ENCODE assay signal across 22 mouse cellular contexts in genomic region chr11:114322627-114323026, GRCm38 (mm10).
DNase-seq lines count a peak whose midpoint lies in the region; ATAC-seq and TF ChIP-seq lines count a peak whose summit lies in the region.
"Had no signal": no experiment of that assay in that cellular context is flagged by ENCODE, and none has a peak within 500 bp of the region (broad histone marks: within the 10 kb centered on the region; RNA-seq: fewer than 3 reads in every experiment).

No protein-coding gene starts in this region.

- no peaks in the 10 kb centered on the region for H3K9me3 ChIP-seq in liver, embryonic 14.5 days (ENCODE audit: control insufficient read depth, low read length)
- H3K9me3 ChIP-seq: forebrain, embryonic 10.5 days; limb, embryonic 12.5 days; midbrain, embryonic 13.5 days; neural tube, embryonic 13.5 days had no signal

- H3K4me2 ChIP-seq in liver, embryonic 14.5 days (ENCODE audit: low read depth): no peak overlapping the region
- H3K4me2 ChIP-seq: hindbrain, embryonic 14.5 days; limb, embryonic 12.5 days; lung, embryonic 14.5 days; midbrain, embryonic 13.5 days; neural tube, embryonic 13.5 days had no signal

- no peak for TF ChIP-seq CTCF in liver, embryonic 14.5 days (IDR thresholded peaks at IDR 0.05; ENCODE audit: low read depth)
- no peak for TF ChIP-seq CTCF in layer of hippocampus, adult 2 months (conservative IDR thresholded peaks at IDR 0.05)

- peak; percentile 73 for DNase-seq in thymus, postnatal 0 days (ENCODE audit: low spot score)
- no peak for DNase-seq in thymus, postnatal 36 days
- DNase-seq in liver, embryonic 14.5 days (ENCODE audit: low read depth in 3 of 3, low spot score in 3 of 3): no peak
- DNase-seq in naive thymus-derived CD4-positive, alpha-beta T cell, adult 2 months (ENCODE audit: low read depth): peak; percentile 31
- DNase-seq in spleen, adult 12 weeks (ENCODE audit: low spot score): no peak
- DNase-seq in layer of hippocampus, adult 2 months (ENCODE audit: low spot score in 2 of 2): no peak
- DNase-seq: cerebellum, adult 18-20 months; cerebellum, postnatal 25 days; forebrain, postnatal 0 days; gastrocnemius, adult 2 months; heart, adult 18-20 months; kidney, postnatal 36 days; layer of hippocampus, adult 9-11 months; lung, embryonic 14.5 days had no signal

- H3K27me3 ChIP-seq in liver, embryonic 14.5 days (ENCODE audit: control insufficient read depth, insufficient read depth, low read length): no peaks in the 10 kb centered on the region
- H3K27me3 ChIP-seq: limb, embryonic 12.5 days; midbrain, embryonic 13.5 days; neural tube, embryonic 13.5 days had no signal

- H3K4me1 ChIP-seq in liver, embryonic 14.5 days (replicated peaks; ENCODE audit: control insufficient read depth in 2 of 2, insufficient read depth in 2 of 2, low read length in 1 of 2): no peaks in the 10 kb centered on the region
- H3K4me1 ChIP-seq: limb, embryonic 12.5 days; midbrain, embryonic 13.5 days had no signal

- H3K36me3 ChIP-seq in liver, embryonic 14.5 days (replicated peaks; ENCODE audit: control insufficient read depth, insufficient read depth, low read depth): no peaks in the 10 kb centered on the region
- H3K36me3 ChIP-seq: forebrain, embryonic 10.5 days; limb, embryonic 12.5 days; midbrain, embryonic 13.5 days; neural tube, embryonic 13.5 days had no signal

- H3K4me3 ChIP-seq in liver, embryonic 14.5 days (ENCODE audit: insufficient read depth in 1 of 2, low read depth in 2 of 2, low read length in 2 of 2): no peak overlapping the region
- no peak overlapping the region for H3K4me3 ChIP-seq in layer of hippocampus, adult 2 months
- H3K4me3 ChIP-seq: forebrain, embryonic 10.5 days; gastrocnemius, adult 2 months; limb, embryonic 12.5 days; midbrain, embryonic 13.5 days; neural tube, embryonic 13.5 days had no signal

- TF ChIP-seq EP300 in liver, embryonic 14.5 days (IDR thresholded peaks at IDR 0.05; ENCODE audit: low read depth): peak; percentile 13; the same call in 1 of the 2 replicates

- no peak overlapping the region for H3K9ac ChIP-seq in liver, embryonic 14.5 days (replicated peaks)
- H3K9ac ChIP-seq: forebrain, postnatal 0 days; hindbrain, embryonic 14.5 days; limb, embryonic 12.5 days; lung, embryonic 14.5 days; midbrain, embryonic 13.5 days; neural tube, embryonic 13.5 days had no signal

- ATAC-seq in common myeloid progenitor, adult 5-6 weeks (replicated peaks; ENCODE audit: low read depth, poor library complexity, severe bottlenecking): peak; percentile 95
- ATAC-seq in liver, embryonic 14.5 days (ENCODE audit: insufficient read depth): peak; percentile 37; the same call in 1 of the 2 replicates
- ATAC-seq: forebrain, postnatal 0 days; intestine, embryonic 16.5 days; midbrain, embryonic 13.5 days had no signal

- WGBS in liver, embryonic 14.5 days (ENCODE audit: insufficient replicate concordance): 20% methylated on average over 4 of the region's 4 CpGs

- H3K27ac ChIP-seq in liver, embryonic 14.5 days: no peak overlapping the region
- no peak overlapping the region for H3K27ac ChIP-seq in layer of hippocampus, adult 2 months
- H3K27ac ChIP-seq: forebrain, embryonic 10.5 days; gastrocnemius, adult 2 months; hindbrain, embryonic 14.5 days; limb, embryonic 12.5 days; macrophage; midbrain, embryonic 13.5 days; neural tube, embryonic 13.5 days had no signal

Comparison
In these comparisons a context has a peak if more than half of its experiments do, and no peak if none do; other contexts are left out.
1. DNase-seq: peak in thymus, postnatal 0 days (single experiment) and naive thymus-derived CD4-positive, alpha-beta T cell, adult 2 months (single experiment); none in thymus, postnatal 36 days (0 of 2), liver, embryonic 14.5 days (0 of 3), spleen, adult 12 weeks (single experiment) and layer of hippocampus, adult 2 months (0 of 2).